Mouse (Mus musculus) CH12F3 (cell line): ENCODE measurements around the gene Asb16.

Experiments used
- in situ Hi-C: fragments of 300-500 bp; cut with MboI; formaldehyde crosslinking; loops from 2 replicates; pipeline ENCODE4 v1.14.3; 2020; ENCODE audit warnings: low sequenced_read_pairs

The Asb16 gene

DNA sequence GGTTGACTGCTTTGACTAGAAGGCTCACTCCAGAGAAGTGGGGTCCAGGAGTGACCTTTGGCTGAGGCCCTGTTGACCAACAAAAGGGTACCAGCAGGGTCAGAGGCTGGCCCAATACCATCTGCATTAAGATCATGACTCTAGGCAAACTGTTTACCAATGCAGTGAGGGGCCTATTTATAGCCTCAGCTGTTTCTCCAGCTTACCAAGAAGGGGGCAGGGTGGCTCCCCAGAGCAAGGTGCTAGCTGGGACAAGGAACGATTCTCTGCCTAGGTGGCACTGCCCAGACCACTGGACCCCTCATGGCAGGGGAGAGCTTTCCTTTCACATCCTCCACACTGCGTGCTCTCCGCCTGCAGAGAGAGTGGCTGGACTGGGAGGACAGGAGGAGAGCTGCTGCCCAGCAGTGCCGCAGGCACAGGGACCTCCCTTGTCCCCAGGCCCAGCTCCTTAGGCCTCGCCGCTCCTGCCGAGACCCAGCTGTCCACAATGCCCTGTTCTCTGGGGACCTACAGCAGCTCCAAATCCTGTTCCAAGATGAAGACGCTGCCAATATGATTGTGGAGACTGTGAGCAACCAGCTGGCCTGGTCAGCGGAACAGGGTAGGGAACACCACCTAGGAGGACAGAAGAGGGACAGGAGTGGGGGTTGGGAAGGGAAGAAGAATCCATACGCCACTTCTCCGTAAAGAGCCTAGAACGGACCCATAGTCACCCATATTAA lies at the start of gene Asb16:
Gene Asb16, plus strand, starts transcription at position 224 of the 725 bp plus-strand sequence.
- in situ Hi-C loops: no loop called here

- in situ Hi-C loops: no loop called here
These were observed 49.8 kb upstream of the Asb16 start for GRCm38 (mm10) chr11:102218783-102219182.

DNA sequence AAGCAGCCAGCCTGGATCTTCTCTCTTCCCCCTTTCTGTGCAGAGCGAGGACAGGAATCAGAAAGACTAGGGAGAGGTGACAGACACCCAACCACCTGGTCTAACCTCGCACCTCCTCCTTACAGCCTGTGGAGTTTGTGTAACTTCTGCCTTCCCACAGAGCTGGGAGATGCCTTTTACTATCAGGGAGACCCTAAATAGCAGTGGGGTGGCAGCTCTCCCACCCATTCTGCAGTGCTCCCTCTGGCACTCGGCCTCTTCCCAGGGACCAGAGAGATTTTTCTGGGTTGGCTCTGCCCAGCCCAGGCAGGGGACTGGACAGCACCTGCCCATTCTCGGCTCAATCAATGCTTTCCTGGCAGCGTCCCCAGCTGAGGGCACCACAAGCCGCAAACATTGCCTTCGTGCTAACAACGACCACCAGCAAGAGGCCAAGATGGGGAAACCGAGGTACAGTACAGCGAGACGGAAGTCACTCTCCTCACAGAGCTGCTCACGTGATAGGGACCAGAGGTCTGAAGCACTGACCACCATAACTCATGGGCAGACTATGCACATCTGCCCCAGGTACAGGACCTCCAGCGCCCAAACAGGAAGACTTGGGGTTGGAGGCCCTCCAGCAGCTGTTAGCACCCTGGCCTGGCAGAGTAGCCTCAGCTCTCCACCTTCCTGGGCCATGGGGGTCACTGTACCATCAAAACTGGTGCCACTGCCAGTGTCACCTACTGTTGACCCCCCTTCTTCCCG lies 49.1 kb upstream of the Asb16 start:
- in situ Hi-C loops: no loop called here

DNA sequence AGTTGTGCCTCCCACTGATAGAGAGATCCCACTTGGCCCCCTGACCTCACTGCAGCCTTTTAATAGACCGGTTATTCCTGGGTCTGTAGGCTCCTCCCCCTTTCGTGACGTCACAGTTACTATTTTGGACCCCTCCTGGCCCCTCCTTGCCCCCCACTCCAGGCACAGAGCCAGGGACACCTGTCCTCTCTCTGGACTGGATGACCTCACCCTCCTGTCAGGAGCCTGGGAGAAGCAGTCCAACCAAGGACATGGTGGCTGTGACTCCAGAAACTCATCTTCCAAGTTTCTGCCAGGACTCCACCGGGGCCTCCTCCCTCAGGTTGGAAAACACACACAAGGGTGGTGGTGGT lies 48.6 kb upstream of the Asb16 start:
- in situ Hi-C loops: no loop called here

- in situ Hi-C loops: no loop called here
These were observed 48.1 kb upstream of the Asb16 start for GRCm38 (mm10) chr11:102220451-102220850.

- in situ Hi-C loops: no loop called here
These were observed 47.1 kb upstream of the Asb16 start for GRCm38 (mm10) chr11:102221243-102221953.

DNA sequence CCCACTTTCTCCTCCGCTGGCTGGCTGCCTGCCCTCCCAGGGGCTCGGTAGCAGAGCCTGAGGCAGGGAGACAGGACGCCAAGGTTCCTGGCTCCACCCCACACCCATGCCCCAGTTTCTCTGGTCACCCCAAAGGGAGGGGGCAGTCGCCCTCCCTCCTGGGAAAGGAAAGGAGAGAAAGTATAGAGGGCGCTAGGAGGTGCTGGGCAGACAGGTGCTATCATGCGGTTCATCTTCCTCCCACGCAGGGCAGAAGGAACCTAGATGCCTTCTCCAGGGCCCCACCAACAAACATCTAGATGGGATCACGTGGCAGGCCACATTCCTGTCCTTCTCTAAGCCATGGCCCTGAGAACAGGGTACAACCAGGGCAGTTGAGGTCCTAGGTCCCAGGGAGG lies 46.6 kb upstream of the Asb16 start:
- in situ Hi-C loops: no loop called here

- in situ Hi-C loops: no loop called here
These were observed 45.4 kb upstream of the Asb16 start for GRCm38 (mm10) chr11:102223166-102223565.

- in situ Hi-C loops: no loop called here
These were observed 43.9 kb upstream of the Asb16 start for GRCm38 (mm10) chr11:102224686-102225085.

DNA sequence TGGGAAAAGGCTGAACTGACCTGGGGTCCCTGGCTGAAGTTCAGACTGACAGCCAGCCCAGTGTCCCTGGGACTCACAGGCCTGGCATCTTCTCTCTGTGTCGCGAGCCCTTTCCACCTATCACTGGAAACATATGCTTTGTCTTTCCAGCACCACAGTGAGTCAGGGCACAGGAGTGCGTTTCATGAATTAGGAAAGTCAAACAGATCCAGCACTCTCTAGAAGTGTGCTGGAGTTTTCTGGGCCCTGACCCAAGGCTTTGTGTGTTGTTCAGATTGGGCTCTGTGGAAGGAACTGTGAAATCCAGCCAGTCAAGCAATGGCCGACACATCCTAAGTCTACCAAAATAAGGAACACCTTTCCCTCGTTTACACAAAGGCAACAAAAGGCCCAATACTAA lies 43.3 kb upstream of the Asb16 start:
- in situ Hi-C loops: no loop called here

GRCm38 (mm10) chr11:102226067-102226978 lies 42.2 kb upstream of the Asb16 start:
- in situ Hi-C loops: no loop called here

GRCm38 (mm10) chr11:102227270-102228190 lies 41.0 kb upstream of the Asb16 start:
- in situ Hi-C loops: no loop called here

DNA sequence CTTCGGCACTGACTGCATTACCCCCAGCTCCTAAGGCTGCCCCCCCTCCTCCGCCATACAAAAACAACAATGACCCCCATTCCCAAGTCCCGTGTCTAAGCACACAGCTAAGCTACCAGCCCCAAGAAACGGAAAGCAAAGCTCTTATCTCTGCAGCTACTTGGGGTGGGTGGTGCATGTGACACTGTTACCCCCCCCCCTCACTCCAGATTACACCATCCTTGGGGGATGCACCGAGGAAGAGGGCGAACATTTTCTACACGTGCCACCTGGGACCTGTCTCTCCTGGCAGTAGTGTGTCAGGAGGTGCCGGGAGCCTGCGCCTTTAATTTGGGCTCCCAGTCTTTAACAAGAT lies 40.4 kb upstream of the Asb16 start:
- in situ Hi-C loops: no loop called here

GRCm38 (mm10) chr11:102228646-102229268 lies 39.8 kb upstream of the Asb16 start:
- in situ Hi-C loops: no loop called here

- in situ Hi-C loops: no loop called here
These were observed 39.1 kb upstream of the Asb16 start for GRCm38 (mm10) chr11:102229331-102229953.

- in situ Hi-C loops: no loop called here
These were observed 38.4 kb upstream of the Asb16 start, which contains the start of gene Hdac5 for GRCm38 (mm10) chr11:102230006-102230741. Hdac5 (minus strand) TSS chr11:102230166.

DNA sequence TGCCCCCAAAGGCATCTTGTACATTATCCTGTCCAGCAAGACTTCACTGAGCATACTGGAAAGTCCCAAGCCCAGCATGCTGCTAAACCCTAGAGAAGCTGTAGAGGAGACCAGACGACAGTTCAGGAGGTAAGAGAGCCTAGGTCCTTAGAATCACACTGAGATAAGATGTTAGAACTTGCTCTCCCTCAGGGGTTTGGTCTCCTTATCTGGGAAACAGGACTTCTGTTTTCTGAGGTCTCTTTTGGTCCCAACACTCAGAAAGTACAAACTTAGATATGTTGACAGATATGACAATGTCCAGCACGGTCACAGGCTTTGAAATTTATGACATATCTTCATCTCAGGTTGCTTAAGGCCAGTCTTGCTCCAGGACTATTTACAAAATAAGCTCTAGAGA lies 32.5 kb upstream of the Asb16 start:
- in situ Hi-C loops: no loop called here

GRCm38 (mm10) chr11:102240636-102241035 lies 27.9 kb upstream of the Asb16 start:
- in situ Hi-C loops: no loop called here
